Mouse (Mus musculus): Measurements from ENCODE around the gene Rasip1.

The Rasip1 gene

DNA sequence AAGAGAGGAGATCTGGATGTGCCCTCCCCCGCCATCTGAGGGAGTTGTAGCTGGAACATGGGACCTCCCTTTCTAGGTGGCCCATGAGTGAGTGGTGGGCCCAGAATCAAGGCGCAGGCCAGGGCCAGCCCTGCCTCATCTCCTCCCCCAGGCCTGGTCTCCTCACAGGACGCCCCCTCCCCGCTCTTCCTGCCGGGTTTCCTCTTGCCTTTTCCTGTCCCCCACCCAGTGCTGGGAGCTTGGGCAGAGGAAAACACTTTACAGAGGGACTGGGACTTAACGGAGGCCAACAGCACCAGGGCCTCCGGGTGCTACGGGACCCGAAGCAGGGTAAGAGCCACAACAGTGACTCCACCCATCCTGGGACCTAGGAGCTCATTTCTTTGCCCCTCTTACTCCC is at the start of gene Rasip1:
TSS of gene Rasip1 (plus strand) at position 228 of the 400 bp plus-strand sequence.
- DNase-seq (ENCODE audit: low spot score) = no peak

DNA sequence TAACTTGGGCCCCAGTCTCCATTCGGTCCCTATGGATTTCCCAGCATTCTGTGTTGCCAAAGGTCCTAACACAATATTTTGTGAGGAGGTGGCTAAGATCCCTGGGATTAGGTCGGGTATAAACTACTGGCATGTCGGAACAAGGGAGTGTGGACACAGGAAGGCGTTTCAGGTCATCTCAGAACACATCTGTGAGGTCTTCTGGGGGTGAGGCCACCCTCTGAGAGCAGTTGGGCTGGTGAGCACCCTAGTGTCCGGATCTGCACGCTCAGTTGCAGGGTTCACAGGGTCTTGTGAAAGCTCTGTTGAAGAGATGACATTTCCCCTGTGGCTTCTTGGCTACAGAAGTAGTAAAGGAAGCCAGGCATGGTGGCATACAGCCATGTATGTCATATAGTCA is 41.4 kb upstream of the Rasip1 start:
- peak; percentile 69 for DNase-seq (ENCODE audit: low spot score)

DNA sequence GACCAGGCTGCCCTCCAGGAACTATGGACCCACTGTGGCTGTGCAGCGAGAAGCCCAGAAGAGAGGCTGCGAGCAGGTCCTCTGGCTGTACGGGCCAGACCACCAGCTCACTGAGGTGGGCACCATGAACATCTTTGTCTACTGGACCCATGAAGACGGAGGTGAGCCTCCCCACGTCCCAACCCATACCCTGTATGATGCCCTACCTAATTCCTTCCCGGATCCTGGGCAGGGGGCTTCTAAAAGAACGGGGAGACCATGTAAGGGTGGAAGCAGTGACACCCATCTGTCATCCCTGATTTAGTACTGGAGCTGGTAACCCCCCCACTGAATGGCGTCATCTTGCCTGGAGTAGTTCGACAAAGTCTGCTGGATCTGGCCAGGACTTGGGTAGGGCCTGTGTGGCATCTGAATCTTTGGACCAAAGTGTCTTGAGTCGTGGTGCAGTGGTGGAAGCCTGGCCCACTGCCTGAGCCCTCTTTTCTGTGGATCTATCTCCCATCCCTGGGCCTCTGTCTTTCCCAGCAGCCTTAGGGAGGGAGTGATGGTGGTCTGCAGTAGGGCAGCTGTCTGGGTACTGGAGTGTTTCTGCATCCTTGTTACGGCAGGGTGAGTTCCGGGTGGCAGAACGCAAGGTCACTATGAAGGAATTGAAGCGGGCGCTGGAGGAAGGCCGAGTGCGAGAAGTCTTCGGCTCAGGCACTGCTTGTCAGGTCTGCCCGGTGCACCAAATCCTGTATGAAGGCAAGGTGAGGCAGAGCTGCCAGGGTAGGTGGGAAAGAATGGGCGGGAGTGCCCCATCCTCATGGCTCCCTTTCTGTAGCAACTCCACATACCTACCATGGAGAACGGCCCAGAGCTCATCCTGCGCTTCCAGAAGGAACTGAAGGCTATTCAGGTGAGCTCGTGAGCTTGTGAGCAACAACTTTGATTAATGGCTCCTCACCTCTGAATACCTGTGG is 39.4 kb upstream of the Rasip1 start:
- no peak for DNase-seq (ENCODE audit: low spot score)

DNA sequence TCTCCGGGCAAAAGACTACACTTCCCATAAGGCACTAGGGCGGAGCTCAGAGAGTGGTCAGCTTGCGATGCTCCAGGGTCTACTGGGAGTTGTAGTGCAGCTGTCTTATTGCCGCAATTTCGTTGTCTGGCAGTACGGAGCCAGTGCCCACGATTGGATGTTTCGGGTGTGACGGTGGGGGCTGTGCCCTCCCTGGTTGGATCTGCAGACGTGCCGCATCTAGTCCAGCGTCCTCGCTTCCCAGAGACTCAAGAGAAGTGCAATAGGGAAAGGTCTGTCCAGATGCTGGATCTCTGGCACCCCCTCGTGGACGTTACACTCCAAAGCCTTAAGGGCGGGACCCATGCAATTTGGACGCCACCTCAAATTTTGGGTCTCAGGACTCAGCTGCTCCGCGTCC is 38.1 kb upstream of the Rasip1 start:
- DNase-seq (ENCODE audit: low spot score) = peak; percentile 94

DNA sequence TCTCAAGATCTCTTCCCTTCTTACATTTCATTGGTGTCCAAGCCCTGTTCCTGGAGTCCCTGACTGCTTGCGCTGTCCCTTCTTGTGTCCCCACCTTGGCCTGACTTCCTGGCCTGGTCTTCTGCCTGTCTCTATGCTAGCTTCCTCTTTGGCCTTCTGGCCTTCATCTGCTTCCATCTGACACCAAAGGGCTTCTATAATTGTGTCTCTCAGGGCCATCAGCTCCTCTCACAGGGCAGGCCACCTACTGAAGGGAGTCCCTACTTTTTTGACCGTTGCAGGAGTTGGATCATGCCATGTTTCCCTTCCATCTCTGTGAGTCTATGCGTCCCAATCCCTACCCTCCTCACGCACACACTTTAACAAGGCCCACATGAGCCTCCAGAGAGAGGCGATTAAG is 37.4 kb upstream of the Rasip1 start:
- no peak for DNase-seq (ENCODE audit: low spot score)

DNA sequence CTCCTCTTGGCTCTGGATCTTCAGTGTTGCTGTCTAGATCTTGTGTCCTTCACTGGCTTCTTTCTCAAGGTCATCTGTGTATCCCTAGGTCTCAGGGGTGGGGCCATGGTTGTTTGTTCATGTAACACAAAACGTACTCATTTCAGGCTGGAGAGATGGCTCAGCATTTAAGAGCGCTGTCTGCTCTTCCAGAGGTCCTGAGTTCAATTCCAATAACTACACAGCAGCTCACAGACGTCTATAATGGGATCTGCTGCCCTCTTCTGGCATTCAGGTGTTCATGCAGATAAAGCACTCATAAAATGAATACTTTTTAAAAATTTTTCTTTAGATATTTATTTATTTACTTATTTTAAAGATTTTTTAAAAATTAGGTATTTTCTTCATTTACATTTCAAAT is 36.4 kb upstream of the Rasip1 start:
- DNase-seq (ENCODE audit: low spot score) = peak; percentile 41

DNA sequence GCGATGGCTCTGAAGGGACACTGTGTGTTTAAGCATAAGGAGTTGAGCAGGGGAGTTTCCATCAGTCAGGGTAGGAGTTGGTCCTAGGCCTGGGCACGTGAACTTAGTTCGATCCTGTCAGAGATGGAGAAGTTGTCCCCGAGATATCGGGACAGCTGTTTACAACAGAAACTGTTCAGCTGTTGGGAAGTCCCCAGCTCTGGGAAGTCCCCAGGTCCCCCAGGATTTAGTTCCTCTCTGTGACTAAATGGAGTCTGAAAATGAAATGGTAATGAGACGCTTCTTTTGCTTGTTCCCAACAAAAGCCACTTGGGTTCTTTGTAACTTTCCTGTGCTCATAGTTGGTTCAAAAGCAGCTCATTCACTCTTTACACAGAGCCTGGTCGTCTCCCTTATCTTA is 35.4 kb upstream of the Rasip1 start:
- DNase-seq (ENCODE audit: low spot score) = no peak

DNA sequence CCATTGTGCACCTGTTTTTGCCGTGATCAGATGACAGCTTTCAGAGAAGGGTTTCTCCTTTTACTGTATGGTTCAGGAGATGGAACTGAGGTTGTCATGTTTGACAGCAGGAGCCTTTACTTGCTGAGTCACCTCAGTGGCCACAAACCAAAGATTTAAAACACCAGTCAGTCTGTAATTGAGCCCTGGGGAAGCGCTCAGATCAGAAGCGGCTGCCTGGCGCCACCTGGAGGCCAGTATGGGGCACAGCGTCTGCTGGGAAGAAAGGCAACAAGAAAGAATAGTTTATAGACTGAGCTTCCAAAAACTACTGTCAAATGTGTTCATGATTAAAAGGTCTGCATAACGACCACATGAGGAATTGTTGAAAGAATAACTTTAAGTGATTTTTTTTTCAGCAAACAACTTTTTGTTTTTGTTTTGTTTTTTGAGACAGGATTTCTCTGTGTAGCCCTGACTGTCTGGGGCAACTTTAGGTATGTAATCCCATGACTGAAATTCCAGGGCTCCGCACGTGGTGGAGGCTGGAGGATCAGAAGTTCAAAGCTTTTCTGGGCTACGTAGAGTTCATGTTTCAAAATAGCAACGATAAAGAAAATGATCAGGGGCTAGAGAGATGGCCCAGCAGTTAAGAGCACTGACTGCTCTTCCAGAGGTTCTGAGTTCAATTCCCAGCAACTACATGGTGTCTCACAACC is 34.0 kb upstream of the Rasip1 start:
- DNase-seq (ENCODE audit: low spot score) = peak; percentile 76

DNA sequence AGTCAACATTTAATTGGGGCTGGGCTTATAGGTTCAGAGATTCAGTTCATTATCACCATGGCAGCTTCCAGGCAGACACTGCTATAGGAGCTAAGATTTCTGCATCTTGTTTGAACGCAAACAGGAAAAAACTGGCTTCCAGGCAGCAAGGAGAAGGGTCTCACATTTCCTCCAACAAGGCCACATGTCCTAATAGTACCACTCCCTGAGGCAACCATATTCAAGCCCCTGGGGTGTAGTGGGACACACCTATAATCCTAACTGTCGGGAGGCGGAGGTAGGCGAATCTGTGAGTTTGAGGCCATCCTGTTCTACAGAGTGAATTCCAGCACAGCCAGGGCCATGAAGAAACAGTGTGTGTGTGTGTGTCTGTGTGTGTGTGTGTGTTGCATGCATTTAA is 32.1 kb upstream of the Rasip1 start:
- DNase-seq (ENCODE audit: low spot score) = no peak

DNA sequence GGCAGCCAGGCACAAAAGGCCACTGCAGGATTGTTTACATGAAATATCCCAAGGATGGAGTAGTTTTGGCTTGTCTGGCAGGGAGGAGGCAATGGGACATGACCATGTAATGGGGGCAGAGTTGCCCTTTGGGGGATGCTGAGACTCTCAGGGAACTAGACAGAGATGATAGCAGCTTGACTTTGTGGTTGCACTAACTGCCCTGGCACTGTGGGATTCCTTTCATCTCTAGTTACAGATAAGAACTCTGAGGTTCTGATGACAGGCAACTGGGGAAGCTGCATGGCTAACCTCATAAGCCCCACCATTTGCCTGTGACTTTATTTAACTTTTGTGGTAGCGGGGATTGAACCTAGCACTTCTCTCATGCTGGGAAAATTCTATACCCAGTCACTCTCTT is 31.2 kb upstream of the Rasip1 start:
- DNase-seq (ENCODE audit: low spot score) = no peak

DNA sequence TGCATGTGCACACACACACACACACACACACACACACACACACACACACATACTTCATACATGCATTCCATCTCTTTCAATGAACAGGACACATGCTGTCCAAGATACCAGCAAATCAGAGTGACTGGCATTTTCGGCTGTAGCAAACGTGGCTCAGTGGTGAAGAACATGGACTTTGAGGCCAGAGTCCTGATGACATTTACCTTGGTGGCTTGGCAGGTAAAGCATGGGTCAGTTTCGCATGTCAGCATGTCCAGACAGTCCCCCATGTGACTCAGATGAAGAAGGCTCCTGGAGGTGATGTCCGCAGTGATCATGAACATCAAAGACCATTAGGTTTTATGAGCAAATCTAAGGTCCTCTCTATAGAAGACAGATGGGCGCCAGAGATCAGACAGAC is 30.3 kb upstream of the Rasip1 start:
- DNase-seq (ENCODE audit: low spot score) = no peak

DNA sequence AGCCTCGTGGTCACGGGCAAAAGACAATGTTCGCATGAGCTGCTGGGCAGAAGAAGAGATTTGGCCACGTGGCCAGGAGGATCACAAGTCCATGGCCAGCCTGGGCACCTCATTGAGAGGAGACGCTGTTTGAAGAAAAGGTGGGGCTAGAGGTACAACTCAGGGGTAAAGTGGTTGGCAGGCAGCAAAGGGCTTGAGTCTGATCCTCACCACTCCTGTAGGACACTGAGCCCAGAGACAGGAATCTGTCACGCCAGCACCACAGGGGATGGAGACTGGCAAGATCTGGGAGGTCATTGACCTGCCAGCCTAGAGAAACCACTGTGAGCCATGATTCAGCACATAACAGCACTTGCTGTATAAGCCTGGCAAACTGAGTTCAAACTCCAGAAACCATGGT is 29.8 kb upstream of the Rasip1 start:
- DNase-seq (ENCODE audit: low spot score) = no peak

DNA sequence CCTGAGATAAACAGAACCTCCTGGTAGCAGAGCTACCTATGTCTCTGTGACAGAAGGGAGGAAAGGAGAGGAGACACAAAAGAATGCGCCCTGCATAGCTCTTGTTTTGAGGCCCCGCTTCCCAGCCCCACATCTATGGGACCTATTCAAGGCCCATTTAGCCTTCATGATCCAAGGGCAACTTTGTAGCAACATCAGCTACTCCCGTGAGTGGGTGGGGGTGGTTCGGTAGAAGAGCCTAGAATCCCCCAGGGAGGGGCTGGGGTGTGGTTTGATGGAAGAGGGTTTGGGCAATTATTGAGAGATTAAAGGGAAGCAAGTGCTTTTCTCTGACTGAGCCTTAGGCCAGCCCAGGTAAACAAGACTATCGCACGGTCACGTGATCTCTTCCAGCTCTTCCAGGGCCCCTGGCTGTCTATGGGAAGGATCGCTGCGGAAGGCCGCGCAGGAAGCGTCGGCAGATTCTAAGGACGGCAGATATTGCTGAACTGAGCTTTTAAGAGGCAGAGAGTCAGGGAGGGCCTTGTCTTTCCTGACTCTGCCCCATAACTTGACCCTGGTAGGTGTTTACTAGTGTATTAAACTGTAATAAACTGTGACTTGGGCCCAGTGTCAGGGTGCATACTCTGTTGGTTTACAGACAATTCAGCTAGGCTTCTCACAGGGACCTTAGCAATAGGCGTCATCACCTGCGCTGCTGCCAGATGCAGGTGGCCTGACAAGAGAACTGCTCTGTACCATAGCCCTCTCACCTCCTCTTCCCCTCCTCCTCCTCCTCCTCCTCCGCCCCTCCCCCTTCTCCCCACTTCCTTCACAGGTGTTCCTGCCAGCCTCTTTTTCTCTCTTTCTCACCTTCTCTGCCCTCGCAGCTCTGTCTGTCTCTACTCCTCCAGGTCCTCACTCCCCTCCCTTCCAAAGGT is 28.1 kb upstream of the Rasip1 start:
- DNase-seq (ENCODE audit: low spot score) = no peak

DNA sequence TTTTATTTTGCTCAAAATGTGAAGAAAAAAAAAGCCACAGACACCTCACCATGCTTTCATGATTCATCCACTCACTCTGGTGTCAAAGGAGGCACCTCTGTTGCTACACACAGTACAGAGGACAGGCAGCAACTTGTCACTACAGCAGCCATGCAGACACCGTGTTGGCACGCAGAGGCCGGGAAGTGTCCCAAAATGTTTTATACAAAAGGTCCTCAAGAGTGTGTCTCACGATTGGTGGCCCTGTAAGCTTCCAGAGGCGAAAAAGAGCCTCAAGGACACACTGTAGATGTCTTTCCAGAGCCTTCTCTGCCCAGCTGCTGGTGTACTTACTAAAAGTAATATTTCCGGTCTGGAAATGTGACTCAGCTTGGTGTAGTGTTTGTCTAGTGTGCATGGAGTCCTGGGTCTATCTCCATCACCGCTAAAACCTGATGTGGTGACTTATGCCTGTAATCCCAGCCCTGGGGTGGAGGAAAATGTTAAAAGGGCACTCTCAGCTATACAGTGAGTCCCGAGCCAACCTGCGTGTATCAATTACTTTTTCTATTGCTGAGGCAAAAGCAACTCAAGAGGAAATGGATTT is 21.5 kb upstream of the Rasip1 start:
- no peak for DNase-seq (ENCODE audit: low spot score)

DNA sequence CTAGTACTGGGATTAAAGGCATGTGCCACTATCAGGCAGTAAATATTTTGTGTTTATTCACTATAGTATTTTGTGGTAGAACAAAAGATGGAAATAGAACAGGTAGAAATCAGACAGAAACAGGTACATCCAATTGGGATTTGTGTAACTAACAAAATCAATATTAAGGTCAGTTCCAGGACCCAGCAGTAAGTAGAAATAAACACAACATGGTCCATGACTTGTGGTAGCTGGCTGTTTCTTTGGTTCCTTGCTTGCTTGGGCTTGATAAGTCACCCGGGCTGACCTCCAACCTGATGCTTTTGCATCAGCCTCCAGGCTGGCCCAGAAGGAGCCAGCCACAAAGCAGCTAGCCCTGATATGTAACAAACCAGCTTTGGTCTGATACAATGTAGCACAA is 17.8 kb upstream of the Rasip1 start:
- no peak for DNase-seq (ENCODE audit: low spot score)

DNA sequence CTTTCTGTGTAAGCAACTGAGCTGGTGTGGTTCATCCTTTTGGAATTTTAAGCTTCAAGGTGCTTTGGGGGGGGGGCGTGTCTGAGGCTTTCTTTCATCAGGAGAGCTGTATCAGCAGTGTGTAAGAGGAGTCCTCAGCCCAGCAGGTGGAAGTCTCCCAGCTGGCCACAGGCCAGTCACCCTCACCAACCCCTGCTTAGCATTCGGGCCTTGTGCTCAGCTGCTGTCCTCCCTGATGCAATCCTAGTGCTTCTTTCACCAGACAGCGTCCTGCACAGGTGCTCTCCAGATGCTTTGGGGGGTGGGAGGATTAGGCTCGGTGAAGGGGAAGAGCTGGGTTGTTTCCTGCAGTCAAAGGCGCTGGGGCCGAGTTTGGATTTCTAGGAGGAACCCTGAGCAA is 11.0 kb upstream of the Rasip1 start:
- no peak for DNase-seq (ENCODE audit: low spot score)

DNA sequence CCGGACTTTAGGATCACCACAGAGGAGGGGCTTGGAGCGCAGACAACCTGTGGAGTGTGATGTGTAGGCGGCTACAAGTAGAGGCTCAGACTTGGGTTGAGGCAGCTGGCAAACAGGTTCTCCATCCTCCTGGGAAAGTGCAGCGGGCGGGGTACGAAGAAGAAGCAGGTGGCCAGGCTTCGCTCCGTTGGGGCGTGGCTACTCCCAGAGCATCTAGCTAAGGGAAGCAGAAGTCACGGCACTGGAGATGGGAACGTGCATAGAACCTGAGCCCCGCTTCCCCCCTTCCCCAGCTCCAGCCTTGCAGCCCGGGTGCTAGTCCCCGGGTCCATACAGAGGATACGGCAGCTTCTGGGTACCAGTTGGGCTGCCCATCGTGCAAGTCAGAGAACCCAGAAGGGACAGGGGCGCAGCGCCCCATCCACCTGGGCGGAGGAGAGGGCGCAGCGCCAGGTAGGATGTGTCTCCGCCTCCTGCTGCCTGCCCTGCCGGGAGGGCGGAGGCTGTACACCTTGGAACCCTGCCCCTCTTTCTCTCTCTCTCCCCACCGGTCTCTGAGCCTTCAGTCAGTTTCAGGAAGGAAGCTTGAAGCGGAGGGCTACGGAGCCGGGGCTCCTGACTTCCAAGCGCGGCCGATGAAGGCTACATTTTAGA is 10.1 kb upstream of the Rasip1 start, which contains the start of gene Fut1:
TSS of gene Fut1 (plus strand) at position 248 of the 654 bp plus-strand sequence.
- no peak for DNase-seq (ENCODE audit: low spot score)

DNA sequence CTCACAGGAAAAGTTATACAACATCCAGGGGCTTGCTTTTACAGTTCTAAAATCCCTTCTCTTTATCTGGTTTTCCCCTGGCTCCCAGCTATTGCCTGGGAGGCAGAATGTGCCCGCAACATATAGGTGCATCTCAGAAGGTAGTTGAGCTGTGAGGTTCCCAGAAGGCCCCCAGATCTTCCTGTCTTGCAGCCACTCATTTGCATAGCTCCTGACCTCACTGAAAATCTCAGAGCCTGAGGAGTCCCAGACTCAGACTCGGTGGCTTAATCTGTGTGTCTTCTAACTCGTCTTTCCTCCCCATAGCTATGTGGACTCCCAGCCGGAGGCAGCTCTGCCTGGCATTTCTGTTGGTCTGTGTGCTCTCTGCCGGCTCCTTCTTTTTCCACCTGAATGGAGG is 9.0 kb upstream of the Rasip1 start:
- no peak for DNase-seq (ENCODE audit: low spot score)

DNA sequence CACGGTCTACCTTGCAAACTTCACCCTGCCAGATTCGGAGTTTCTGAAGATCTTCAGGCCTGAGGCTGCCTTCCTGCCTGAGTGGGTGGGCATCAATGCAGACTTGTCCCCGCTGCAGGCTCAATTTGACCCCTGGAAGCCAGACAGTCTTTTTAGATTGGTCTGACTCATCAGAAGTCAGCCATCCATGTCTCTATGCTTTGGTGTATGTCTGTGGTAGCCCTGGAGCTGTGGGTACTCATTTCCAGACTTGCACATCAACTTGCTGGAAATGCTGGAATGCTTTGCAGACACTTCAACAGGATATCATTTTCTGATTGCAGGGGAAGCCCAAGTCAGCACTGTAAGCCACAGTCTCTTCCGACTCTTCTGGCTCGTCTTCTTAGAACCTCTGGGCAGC is 7.7 kb upstream of the Rasip1 start:
- no peak for DNase-seq (ENCODE audit: low spot score)

DNA sequence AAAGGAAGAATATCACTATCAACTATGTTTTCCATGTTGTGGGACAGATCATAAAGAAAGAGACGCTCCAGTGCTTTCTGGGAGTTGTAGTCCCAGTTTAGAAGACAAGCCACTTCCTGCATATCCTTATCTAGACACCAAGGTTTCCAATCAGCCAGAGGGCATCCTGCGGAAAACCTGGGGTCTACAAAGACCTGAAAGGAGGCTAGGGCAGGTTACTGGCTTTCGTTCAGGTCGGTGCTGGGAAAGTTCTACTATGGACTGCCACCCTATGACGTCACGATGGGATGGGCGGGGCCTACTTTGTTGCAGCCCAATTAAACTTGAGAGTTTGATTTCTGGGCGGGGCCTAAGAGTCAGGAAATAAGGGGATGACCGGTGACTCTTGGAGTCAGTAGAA is 5.8 kb upstream of the Rasip1 start, which contains the start of gene Izumo1:
TSS of gene Izumo1 (plus strand) at position 369 of the 400 bp plus-strand sequence.
- no peak for DNase-seq (ENCODE audit: low spot score)

DNA sequence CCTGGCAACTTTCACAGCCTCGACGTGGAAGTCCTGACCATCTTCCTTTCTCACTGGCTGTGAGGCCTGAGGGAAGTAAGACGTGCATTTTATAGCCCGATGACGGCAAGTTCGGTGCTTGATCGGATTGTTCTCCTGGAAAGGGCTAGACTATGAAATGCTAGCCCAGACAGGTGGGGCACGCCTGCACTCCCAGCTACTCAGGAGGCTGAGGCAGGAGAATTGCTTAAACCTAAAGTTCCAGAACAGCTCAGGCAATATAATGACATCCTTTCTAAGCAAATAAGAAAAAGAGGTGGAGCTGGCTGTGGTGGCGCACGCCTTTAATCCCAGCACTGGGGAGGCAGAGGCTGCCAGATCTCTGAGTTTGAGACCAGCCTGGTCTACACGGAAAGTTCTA is 3.8 kb upstream of the Rasip1 start:
- DNase-seq (ENCODE audit: low spot score) = no peak
